Mouse (Mus musculus) ES-CJ7 (cell line): ENCODE measurements around the gene Brinp2.

Experiments
- DNase-seq: peaks from one replicate; pipeline ENCODE4 v3.0.0; 2011; ENCODE audit warnings: low read depth, low spot score

The Brinp2 gene

DNA sequence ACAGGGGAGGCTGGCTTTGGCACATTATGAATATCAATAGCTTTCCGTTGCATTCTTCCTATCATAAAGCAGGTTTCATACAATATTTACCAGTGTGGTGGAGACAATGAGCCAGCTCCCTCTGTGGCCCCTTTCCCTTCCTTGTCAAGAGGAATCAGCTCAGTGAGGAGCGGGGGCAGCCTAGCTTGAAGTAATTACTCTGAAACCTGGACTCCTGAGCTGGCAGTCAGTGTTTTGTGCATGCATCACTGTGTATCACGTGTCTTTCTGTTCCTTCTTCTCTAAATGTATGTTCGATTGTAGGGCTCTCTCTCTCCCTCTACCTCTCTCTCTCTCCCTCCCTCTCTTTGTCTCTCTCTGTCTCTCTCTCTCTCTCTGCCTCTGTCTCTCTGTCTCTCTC is 135.1 kb downstream of the Brinp2 start:
- no peak for DNase-seq

DNA sequence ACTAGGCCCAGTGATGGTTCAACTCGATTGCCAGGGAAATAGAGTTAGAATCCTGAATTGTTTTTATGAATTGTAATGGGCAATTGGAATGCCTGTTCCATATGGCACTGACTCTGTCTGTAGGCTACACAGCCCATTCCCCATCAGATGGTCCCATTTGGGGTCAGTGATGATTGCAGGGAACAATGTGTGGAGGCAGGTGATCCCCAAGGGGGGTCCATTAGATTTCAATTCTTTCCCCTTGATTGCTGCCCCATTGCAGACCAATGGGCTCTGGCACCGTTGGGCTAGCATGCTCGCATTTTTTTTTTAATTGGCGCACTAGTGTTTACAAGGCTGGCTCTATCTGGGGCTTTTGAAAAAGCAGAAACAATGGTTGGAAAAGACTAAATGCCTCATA is 136.0 kb downstream of the Brinp2 start:
- no peak for DNase-seq

DNA sequence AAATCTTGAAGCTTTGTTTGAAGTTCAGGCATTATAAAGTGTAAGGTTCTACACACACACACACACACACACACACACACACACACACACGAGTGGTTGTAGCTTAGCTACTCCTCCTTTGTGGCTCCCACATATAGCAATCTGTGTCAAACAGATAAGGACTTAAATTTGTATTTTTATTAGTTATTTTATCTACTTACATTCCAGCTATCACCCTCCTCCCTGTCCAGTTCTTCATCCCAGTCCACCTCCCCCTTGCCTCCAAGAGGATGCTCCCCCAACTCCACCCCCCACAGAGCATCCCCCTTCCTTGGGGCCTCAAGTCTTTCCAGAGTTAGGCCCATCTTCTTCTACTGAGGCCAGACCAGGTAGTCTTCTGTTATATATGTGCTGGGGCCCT is 137.4 kb downstream of the Brinp2 start:
- no peak for DNase-seq

DNA sequence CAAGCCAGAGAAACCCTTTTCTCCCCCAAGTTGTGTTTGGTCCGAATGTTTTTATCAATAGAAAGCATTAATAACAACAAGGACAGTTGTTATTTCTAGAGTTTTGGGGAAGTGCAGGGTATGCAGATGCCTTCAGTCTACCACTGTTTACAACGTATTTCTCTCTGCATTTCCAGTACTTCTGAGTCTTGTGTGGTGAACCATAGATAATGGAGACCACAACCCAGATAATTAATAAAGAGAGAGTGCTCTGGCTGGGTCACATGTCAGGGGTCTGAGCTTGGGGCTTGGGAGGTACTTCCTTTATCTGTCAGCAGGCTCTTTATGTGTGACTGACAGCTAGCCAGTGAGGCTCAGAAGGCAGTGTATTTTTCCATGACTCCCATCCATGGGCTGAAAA is 137.8 kb downstream of the Brinp2 start:
- no peak for DNase-seq

DNA sequence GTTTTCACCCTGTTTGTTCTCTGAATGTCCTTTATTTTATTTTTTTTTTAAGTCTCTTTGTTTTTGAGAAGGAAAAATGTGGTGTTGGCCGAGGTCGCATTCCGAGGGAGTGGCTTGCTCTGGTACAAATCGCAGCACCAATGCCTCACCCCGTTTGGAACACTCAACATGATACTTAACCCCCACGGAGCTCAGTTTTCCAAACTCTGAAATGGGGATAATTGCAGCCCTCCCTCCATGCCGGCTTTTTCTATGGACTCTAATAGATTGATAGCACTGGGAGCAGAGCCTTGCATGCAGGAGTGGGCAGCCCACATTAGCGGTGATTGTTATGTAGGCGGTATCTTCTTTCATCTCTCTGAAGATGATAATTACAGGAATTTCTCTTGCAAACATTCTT is 140.5 kb downstream of the Brinp2 start:
- peak; percentile 51 for DNase-seq

DNA sequence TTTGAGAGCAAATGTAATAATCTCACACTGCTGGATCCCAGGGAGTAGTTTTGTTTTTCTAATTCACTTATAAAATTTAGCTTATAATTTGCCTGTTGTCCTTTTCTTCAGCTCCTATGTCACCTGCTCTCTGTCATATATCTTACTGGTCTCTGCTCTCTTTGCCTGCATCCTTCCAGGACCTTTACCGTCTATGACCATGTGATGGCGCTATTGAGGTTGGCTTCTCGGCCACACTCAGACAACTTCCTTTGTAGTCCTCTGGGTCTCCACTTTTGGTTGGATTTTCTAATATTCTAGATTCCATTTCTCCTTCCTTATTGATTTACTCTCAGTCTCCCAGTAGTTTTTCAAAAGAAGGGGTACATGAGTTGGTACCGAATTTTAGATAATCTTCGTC is 141.4 kb downstream of the Brinp2 start:
- DNase-seq, result peak; percentile 50

DNA sequence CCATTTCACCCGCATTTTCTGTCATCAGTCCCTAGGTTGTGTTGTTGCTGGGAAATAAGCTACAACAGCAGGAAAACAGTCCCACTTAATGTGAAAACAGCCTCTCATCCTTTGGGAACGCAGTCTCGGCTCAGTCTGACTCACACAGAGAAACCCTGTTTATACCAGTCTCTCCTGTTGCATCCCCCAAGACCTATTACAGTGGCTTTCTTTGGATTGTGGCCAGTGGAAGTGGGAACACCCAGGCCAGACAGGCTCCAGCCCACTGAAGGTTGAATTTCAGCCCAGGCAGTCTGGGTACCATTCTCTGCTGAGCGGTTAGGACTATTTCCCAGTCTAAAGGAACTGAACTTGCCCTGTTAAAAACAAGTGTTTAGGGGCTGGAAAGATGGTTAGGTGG is 142.4 kb downstream of the Brinp2 start:
- DNase-seq, result no peak

DNA sequence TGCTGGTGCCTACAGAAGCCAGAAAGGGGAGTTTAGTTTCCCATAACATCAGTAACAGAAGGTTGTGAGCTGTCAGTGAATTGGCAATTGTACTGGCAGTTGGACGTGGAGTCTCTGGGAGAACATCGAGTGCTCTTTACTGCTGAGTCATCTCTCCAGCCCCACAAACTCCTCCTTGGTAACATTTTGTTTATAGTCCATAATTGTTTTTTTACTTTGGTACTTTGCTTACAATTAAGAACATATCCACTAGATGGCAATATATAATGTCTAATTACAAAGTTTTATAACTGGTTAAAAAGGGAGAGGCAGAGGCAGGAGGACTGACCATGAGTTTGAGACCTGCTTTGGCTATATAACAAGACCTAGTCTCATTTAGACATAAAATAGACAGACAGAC is 148.5 kb downstream of the Brinp2 start:
- DNase-seq, result no peak

DNA sequence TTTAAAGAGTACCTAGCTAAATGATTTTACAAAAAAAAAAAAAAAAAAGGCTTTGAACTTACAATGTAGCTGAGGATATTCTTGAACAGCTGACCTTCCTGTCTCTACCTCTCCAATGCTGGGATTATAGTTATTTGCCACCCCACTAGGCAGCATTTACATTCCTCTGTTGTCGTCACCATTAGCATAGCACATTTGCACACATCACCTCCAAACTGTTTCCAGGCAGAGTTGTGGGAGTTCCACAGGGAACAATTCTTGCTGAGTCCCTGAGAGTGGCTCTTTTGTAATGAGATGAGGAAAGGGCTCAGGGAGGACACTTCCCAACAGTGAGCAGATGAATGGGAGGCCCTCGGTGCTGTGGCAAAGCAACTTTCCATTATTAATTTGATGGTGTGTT is 153.2 kb downstream of the Brinp2 start:
- peak; percentile 61 for DNase-seq
